Mouse (Mus musculus) G1E (cell line): ENCODE measurements around the gene Map4k4.

Experiments
- CTCF ChIP-seq: IDR thresholded peaks from 2 replicates; pipeline ENCODE4 v1.5.1; 2012; ENCODE audit warnings: low read depth, low read length, inconsistent platforms, mixed read lengths
- GATA1 ChIP-seq: IDR thresholded peaks from 2 replicates; pipeline ENCODE4 v1.6.1; 2012; ENCODE audit warnings: borderline replicate concordance, low read length, inconsistent platforms, mixed read lengths
- POLR2AphosphoS5 ChIP-seq: IDR thresholded peaks from 2 replicates; pipeline ENCODE4 v1.6.1; 2012; ENCODE audit warnings: low read depth, low read length, inconsistent platforms; ENCODE audit not compliant: insufficient replicate concordance
- TAL1 ChIP-seq: conservative IDR thresholded peaks from 2 replicates; pipeline ENCODE4 v1.6.1; 2012; ENCODE audit warnings: low read depth, low read length, inconsistent platforms, mixed read lengths

- TF ChIP-seq CTCF, result no peak
- no peak for TF ChIP-seq POLR2AphosphoS5
- TF ChIP-seq GATA1, result no peak
- no peak for TF ChIP-seq TAL1
Observed at GRCm38 (mm10) chr1:39995593-39995992, 94.9 kb downstream of the Map4k4 start.
